Mouse (Mus musculus) bone marrow macrophage, adult 2 months (primary cell): ENCODE results near the gene Mink1.

Source experiments
- CTCF ChIP-seq: IDR thresholded peaks from 2 replicates; pipeline ENCODE4 v1.5.1; 2012; ENCODE audit warnings: low read depth, mild to moderate bottlenecking, low read length, moderate library complexity
- POLR2A ChIP-seq: IDR thresholded peaks from 2 replicates; pipeline ENCODE4 v1.6.1; 2012; ENCODE audit warnings: mild to moderate bottlenecking, low read depth, low read length, borderline replicate concordance

DNA sequence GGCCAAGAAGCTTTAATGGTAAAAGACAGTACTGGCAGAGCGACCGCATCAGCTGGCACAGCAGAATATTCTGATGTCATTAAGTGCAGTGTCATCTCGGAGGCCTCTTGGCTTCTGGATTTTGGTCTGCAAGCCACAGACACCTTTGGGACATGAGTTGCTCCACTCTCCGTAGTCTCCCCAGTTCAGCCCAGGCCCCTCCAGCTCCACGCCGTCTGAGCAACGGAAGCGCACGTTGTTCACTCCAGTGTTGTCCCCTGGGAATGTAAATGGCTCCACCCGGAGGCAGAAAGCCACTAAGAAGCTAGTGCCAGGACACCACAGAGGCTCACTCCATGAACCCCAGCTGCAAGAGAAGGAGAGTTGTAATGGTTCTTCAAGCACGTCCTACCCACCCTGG, 49.2 kb upstream of the Mink1 start:
- TF ChIP-seq CTCF (no peak), POLR2A (no peak)
